Mouse (Mus musculus): ENCODE data around the gene Washc2.

GRCm38 (mm10) chr6:116192809-116193311 is 15.0 kb upstream of the Washc2 start:
- TF ChIP-seq CTCF (IDR thresholded peaks at IDR 0.05; ENCODE audit: extremely low read depth, insufficient read depth, low read length) = no peak
- no peak for TF ChIP-seq POLR2A (IDR thresholded peaks at IDR 0.05; ENCODE audit: extremely low read depth, insufficient read depth, low read length)
